Mouse (Mus musculus) ovary, postnatal 10 days (tissue): Measurements from ENCODE around the gene Sly.
"Not testable (repeated sequence)": the region's sequence is repeated elsewhere in the genome, so short reads cannot be mapped to it uniquely, and the experiment has no call there.

Experiments
- DNase-seq: peaks from one replicate; pipeline ENCODE4 v3.0.0; 2022; ENCODE audit warnings: low spot score

Gene Sly

GRCm38 (mm10) chrY:57186888-57187287 lies at the start of gene Sly:
Sly (plus strand) TSS chrY:57187188.
- DNase-seq: not testable (repeated sequence)
